Mouse (Mus musculus) myocyte (in vitro differentiated cells): ENCODE data around the gene Pid1.

Experiments
- E2F4 ChIP-seq: IDR thresholded peaks from one replicate; pipeline ENCODE4 v1.6.1; 2011; ENCODE audit warnings: mild to moderate bottlenecking, control low read depth, moderate library complexity; ENCODE audit not compliant: insufficient read depth
- MAX ChIP-seq: IDR thresholded peaks from one replicate; pipeline ENCODE4 v1.6.1; 2011; ENCODE audit warnings: low read depth, mild to moderate bottlenecking, control low read depth
- MYOG ChIP-seq, 3 experiments: IDR thresholded peaks; one replicate each; pipeline ENCODE4 v1.6.1; 2011; ENCODE audit warnings: control low read depth in 2 of 3, low read depth in 2 of 3, mild to moderate bottlenecking in 2 of 3; ENCODE audit not compliant: insufficient read length in 2 of 3, control insufficient read depth in 1 of 3, insufficient read depth in 1 of 3
- POLR2A ChIP-seq: IDR thresholded peaks from one replicate; pipeline ENCODE4 v1.6.1; 2011; ENCODE audit warnings: low read depth, mild to moderate bottlenecking, control low read depth, moderate library complexity; ENCODE audit not compliant: insufficient read length
- POLR2AphosphoS2 ChIP-seq: IDR thresholded peaks from one replicate; pipeline ENCODE4 v1.6.1; 2011; ENCODE audit warnings: low read depth, control low read depth; ENCODE audit not compliant: insufficient read length
- SRF ChIP-seq: IDR thresholded peaks from one replicate; pipeline ENCODE4 v1.6.1; 2011; ENCODE audit warnings: low read depth; ENCODE audit not compliant: control insufficient read depth, insufficient read length
- USF1 ChIP-seq: IDR thresholded peaks from one replicate; pipeline ENCODE4 v1.6.1; 2011; ENCODE audit warnings: low read depth, mild to moderate bottlenecking, control low read depth, moderate library complexity

GRCm38 (mm10) chr1:84362709-84363617 is 1.0 kb downstream of the Pid1 start:
- TF ChIP-seq POLR2A, result no peak
- TF ChIP-seq USF1, result no peak
- no peak for TF ChIP-seq POLR2AphosphoS2
- no peak for TF ChIP-seq E2F4
- TF ChIP-seq SRF, result no peak
- TF ChIP-seq MYOG (IDR thresholded peaks at IDR 0.05; ENCODE audit: control insufficient read depth in 1 of 3, insufficient read depth in 1 of 3, insufficient read length in 2 of 3, low read depth in 2 of 3), result no peak
- no peak for TF ChIP-seq MAX
